Mouse (Mus musculus) right cerebral cortex, postnatal 25 days (tissue): ENCODE data around the gene Rnf157.

Experiments used
- DNase-seq: peaks from one replicate; pipeline ENCODE4 v3.0.0; 2022

Gene Rnf157

GRCm38 (mm10) chr11:116412904-116413630 is at the start of gene Rnf157:
Gene Rnf157 (minus strand): TSS chr11:116413032.
- peak; percentile 95 for DNase-seq

GRCm38 (mm10) chr11:116459786-116460185 is 47.0 kb upstream of the Rnf157 start:
- DNase-seq, result no peak

- DNase-seq, result no peak
These were observed 43.4 kb upstream of the Rnf157 start for GRCm38 (mm10) chr11:116456234-116456633.

GRCm38 (mm10) chr11:116453889-116454288 is 41.1 kb upstream of the Rnf157 start:
- DNase-seq, result no peak

- DNase-seq, result no peak
These were observed 36.5 kb upstream of the Rnf157 start for GRCm38 (mm10) chr11:116449341-116449740.

- DNase-seq, result no peak
These were observed 35.0 kb upstream of the Rnf157 start for GRCm38 (mm10) chr11:116447822-116448221.

- no peak for DNase-seq
These were observed 33.6 kb upstream of the Rnf157 start for GRCm38 (mm10) chr11:116446308-116446887.

GRCm38 (mm10) chr11:116445596-116446307 is 32.9 kb upstream of the Rnf157 start:
- peak; percentile 84 for DNase-seq

GRCm38 (mm10) chr11:116443935-116444334 is 31.1 kb upstream of the Rnf157 start:
- no peak for DNase-seq

- no peak for DNase-seq
These were observed 30.5 kb upstream of the Rnf157 start for GRCm38 (mm10) chr11:116443311-116443710.

- DNase-seq, result no peak
These were observed 30.0 kb upstream of the Rnf157 start for GRCm38 (mm10) chr11:116442867-116443177.

GRCm38 (mm10) chr11:116442129-116442866 is 29.5 kb upstream of the Rnf157 start:
- DNase-seq, result no peak

- DNase-seq, result no peak
These were observed 27.7 kb upstream of the Rnf157 start for GRCm38 (mm10) chr11:116440408-116441068.

GRCm38 (mm10) chr11:116439269-116440240 is 26.7 kb upstream of the Rnf157 start:
- DNase-seq, result no peak

- no peak for DNase-seq
These were observed 24.7 kb upstream of the Rnf157 start for GRCm38 (mm10) chr11:116437541-116437940.

- no peak for DNase-seq
These were observed 24.0 kb upstream of the Rnf157 start for GRCm38 (mm10) chr11:116436725-116437331.

- no peak for DNase-seq
These were observed 23.3 kb upstream of the Rnf157 start for GRCm38 (mm10) chr11:116435992-116436724.

- no peak for DNase-seq
These were observed 22.3 kb upstream of the Rnf157 start for GRCm38 (mm10) chr11:116434967-116435752.

GRCm38 (mm10) chr11:116434287-116434966 is 21.6 kb upstream of the Rnf157 start:
- DNase-seq, result peak; percentile 69
